Mouse (Mus musculus) macrophage (primary cell): ENCODE data around the gene Cdh20. TPM values are rescaled to one million over a fixed set of nuclear protein-coding genes. Genes with fewer than 3 reads are reported as not detected.
"Not testable (repeated sequence)": the region's sequence is repeated elsewhere in the genome, so short reads cannot be mapped to it uniquely, and the experiment has no call there.

Experiments used
- H3K27ac ChIP-seq: fragments of 350-480 bp; formaldehyde crosslinking; 2 replicates; pipeline ENCODE4 v1.9.0; 2021
- H3K36me3 ChIP-seq: fragments of 350-480 bp; formaldehyde crosslinking; 2 replicates; pipeline ENCODE4 v1.9.0; 2021; ENCODE audit errors: inconsistent target
- H3K4me3 ChIP-seq: fragments of 350-480 bp; formaldehyde crosslinking; 2 replicates; pipeline ENCODE4 v1.9.0; 2021; ENCODE audit errors: inconsistent target
- H3K79me2 ChIP-seq: fragments of 350-480 bp; formaldehyde crosslinking; 2 replicates; pipeline ENCODE4 v1.9.0; 2021; ENCODE audit errors: inconsistent target
- WGBS: methylation state at CpG from one replicate; pipeline ENCODE4 v1.1.7; 2026; ENCODE audit warnings: inconsistent platforms; ENCODE audit not compliant: missing documents; 5-methylcytosine and 5-hydroxymethylcytosine counted together
- polyA plus RNA-seq: library from polyadenylated mRNA; stranded (reverse); fragments of 250-400 nt; gene quantifications from 3 replicates; pipeline ENCODE4 v1.2.4, GENCODE M21; 2018; ENCODE audit warnings: inconsistent platforms

Gene Cdh20
- polyA plus RNA-seq, 1 experiment from 2014 or later, result not detected

DNA sequence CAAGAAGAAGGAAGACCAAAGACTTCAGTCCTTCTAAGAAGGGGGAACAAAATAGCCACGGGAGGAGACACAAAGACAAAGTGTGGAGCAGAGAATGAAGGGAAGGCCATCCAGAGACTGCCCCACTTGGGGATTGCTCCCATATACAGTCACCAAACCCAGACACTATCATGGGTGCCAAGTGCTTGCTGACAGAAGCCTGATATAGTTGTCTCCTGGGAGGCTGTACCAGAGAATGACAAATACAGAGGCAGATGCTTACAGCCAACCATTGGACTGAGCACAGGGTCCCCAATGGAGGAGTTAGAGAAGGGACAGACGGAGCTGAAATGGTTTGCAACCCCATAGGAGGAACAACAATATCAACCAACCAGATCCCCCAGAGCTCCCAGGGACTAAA is 181.3 kb downstream of the Cdh20 start:
- H3K4me3 ChIP-seq, H3K79me2 ChIP-seq, H3K27ac ChIP-seq, H3K36me3 ChIP-seq: not testable (repeated sequence)
- 88% methylated on average over 2 of the region's 2 CpGs for WGBS

DNA sequence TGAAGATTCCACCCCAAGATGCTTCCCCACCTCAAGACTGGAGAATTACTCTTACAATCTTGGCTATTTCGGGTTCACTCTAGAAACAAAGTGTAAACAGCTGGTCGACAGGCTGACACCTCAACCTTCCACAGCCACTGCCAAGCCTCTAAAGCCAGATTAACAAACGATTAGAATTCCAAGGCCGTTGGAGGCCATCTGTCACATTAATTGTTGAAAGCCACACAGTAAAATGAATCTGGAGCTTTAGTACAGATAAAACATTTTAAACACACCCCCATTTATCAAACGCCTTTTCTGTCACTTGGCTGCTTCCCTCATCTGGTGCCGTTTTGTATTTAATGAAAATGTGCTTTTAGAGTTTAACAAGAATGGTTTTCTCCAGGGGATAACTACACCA is 188.7 kb downstream of the Cdh20 start:
- 69% methylated on average over 6 of the region's 6 CpGs for WGBS
- Histone ChIP-seq H3K79me2 (no peaks in the 10 kb centered on the region), H3K4me3 (no peak overlapping the region), H3K27ac (no peak overlapping the region), H3K36me3 (no peaks in the 10 kb centered on the region)

DNA sequence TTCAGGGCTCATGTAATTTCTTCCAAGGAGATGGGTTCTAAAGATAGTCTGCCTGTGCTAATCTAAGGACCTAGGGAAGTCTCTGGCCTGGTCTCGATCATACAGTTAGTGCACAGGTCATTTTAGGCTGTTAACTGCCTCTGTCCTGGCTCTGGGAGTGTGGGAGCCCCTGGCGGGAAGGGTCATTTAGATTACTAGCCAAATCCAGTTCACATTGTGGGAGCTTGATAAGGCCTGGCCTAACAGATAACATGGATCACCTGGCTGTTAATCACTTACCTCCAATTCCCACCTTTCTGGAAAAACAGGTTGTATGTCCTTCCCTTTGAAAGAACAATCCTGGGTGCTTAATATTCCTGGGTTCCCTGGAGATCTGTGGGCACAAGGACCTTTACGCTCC is 193.3 kb downstream of the Cdh20 start:
- 73% methylated on average over 3 of the region's 3 CpGs for WGBS
- H3K36me3 ChIP-seq, result no peaks in the 10 kb centered on the region
- H3K79me2 ChIP-seq, result no peaks in the 10 kb centered on the region
- H3K4me3 ChIP-seq, result no peak overlapping the region
- H3K27ac ChIP-seq, result no peak overlapping the region

- no peaks in the 10 kb centered on the region for H3K36me3 ChIP-seq
- no peak overlapping the region for H3K27ac ChIP-seq
- 81% methylated on average over 4 of the region's 4 CpGs for WGBS
- H3K79me2 ChIP-seq, result no peaks in the 10 kb centered on the region
- H3K4me3 ChIP-seq, result no peak overlapping the region
Observed at GRCm38 (mm10) chr1:104962257-104962656, 193.9 kb downstream of the Cdh20 start.

GRCm38 (mm10) chr1:104979068-104979467 is 210.7 kb downstream of the Cdh20 start:
- H3K27ac ChIP-seq, result no peak overlapping the region
- H3K36me3 ChIP-seq, result no peaks in the 10 kb centered on the region
- H3K4me3 ChIP-seq, result no peak overlapping the region
- no peaks in the 10 kb centered on the region for H3K79me2 ChIP-seq
- 82% methylated on average over 2 of the region's 2 CpGs for WGBS

GRCm38 (mm10) chr1:104980273-104980672 is 211.9 kb downstream of the Cdh20 start:
- Histone ChIP-seq H3K36me3 (no peaks in the 10 kb centered on the region), H3K79me2 (no peaks in the 10 kb centered on the region), H3K4me3 (no peak overlapping the region), H3K27ac (no peak overlapping the region)
- WGBS, result 75% methylated on average over 1 of the region's 1 CpGs

DNA sequence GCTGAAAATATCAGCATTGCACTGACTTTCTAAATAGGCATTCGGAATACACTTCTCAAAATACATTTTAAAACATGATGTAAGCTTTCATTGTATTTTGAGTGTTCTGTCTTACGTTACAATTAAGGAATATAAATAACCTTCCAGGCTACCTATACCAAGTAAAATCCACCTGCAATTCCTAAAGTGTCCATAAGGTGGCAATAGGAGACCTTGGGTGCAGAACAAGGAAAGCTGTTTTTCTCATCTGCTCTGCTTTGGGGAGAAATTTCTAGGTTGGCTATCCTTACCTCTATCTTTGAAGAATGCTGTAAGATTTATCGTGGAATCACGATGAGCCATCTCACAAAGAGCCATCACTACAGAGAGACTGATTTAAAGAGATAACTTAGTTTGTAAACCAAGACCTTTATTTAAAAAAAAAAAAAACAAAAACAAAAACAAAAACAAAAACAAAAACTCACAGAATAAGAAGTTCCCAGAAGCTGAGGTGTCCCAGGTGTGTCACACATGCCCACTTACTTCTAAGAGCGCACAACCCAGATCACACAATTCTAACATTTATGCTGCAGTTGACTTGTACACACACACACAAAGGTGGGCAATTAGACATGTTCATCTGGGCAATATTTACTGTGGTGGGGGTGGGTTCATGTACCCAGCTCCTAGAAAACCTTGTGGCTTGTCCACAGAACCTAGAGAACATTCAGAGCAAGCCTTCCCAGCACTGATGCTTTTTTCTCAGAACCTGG is 218.1 kb downstream of the Cdh20 start:
- Histone ChIP-seq H3K27ac (no peak overlapping the region), H3K36me3 (no peaks in the 10 kb centered on the region), H3K79me2 (no peaks in the 10 kb centered on the region), H3K4me3 (no peak overlapping the region)
- 28% methylated on average over 5 of the region's 5 CpGs for WGBS

- H3K27ac ChIP-seq, result no peak overlapping the region
- no peaks in the 10 kb centered on the region for H3K79me2 ChIP-seq
- WGBS, result 94% methylated on average over 16 of the region's 16 CpGs
- H3K4me3 ChIP-seq, result no peak overlapping the region
- no peaks in the 10 kb centered on the region for H3K36me3 ChIP-seq
Observed at GRCm38 (mm10) chr1:104987526-104987925, 219.2 kb downstream of the Cdh20 start.

DNA sequence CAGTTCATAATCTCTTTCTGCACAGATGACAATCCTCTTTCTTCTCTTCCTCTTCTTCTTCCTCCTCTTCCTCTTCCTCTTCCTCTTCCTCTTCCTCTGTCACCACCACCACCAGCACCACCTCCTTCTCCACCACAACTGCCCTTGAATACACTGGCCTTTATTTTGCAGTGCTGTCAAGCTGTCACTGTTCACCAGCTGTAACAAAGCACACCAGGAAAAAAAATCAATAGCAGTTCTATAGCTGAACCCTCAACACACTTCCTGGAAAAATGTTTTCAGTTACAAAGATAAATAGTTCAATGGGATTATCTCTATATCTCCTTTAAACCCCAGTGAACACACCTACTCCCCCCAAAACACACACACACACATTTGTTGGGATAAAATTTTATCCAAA is 224.1 kb downstream of the Cdh20 start:
- Histone ChIP-seq H3K4me3 (no peak overlapping the region), H3K79me2 (no peaks in the 10 kb centered on the region), H3K36me3 (no peaks in the 10 kb centered on the region), H3K27ac (no peak overlapping the region)

- WGBS, result 17% methylated on average over 50 of the region's 51 CpGs
- Histone ChIP-seq H3K4me3 (no peak overlapping the region), H3K79me2 (no peaks in the 10 kb centered on the region), H3K27ac (no peak overlapping the region), H3K36me3 (no peaks in the 10 kb centered on the region)
Observed at GRCm38 (mm10) chr1:104993905-104994611, 225.7 kb downstream of the Cdh20 start.

DNA sequence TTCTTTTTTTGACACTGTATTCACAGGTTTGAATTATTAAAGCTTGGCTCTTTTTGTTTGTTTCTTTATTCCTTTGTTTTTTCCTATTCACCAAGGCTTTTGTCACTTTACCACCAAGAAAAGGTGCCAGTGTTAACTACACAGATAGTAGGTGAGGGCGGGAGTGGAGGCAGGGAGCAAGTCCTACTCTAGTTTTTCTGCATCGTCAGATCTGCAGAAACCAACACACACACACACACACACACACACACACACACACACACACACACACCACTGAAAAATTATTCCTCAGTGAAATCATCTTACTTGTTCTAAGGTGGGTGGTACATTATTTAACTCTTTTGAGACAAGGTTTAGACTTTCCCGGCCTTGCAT is 226.3 kb downstream of the Cdh20 start:
- no peaks in the 10 kb centered on the region for H3K79me2 ChIP-seq
- no peaks in the 10 kb centered on the region for H3K36me3 ChIP-seq
- H3K4me3 ChIP-seq, result no peak overlapping the region
- no peak overlapping the region for H3K27ac ChIP-seq
- WGBS, result 83% methylated on average over 3 of the region's 3 CpGs

DNA sequence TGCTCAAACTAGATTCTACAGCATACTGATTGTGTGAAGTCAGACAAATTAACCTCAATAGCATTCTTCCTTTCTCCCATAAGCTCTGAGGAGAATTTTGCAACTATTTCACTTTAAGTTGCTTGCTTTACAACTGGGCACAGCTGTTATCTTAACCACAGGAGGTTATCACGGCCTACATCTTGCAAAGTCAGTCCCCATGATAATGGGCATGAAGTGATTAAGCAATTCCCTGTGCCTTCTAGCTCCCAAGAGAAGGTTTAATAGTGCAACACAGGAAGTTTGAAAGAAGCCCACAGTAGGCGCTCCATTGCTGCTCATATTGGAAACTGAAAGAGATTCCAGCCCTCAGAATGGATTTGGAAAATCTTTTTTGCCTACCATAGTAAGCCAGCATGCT is 229.5 kb downstream of the Cdh20 start:
- no peaks in the 10 kb centered on the region for H3K36me3 ChIP-seq
- H3K27ac ChIP-seq, result no peak overlapping the region
- H3K79me2 ChIP-seq, result no peaks in the 10 kb centered on the region
- no peak overlapping the region for H3K4me3 ChIP-seq
- 13% methylated on average over 2 of the region's 2 CpGs for WGBS

DNA sequence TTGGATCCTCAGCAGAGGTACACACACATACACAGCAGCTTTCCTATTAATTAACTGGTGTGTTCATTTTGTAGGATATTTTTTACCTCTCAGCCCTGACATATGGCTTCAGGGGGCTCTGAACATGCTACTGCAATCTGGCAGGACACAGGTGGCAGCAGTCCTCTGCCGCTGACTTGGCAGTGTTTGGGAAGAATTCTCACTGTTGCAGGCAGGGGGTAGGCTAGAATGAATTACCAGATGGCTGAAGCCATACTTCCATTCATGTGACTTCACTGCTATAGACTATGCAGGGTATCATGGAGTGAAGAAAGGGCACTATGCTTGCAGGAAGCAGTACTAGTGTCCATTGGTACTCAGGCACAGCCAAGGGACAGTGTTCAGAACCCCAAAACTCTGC is 233.8 kb downstream of the Cdh20 start:
- Histone ChIP-seq H3K27ac (no peak overlapping the region), H3K79me2 (no peaks in the 10 kb centered on the region), H3K36me3 (no peaks in the 10 kb centered on the region), H3K4me3 (no peak overlapping the region)
- 100% methylated on average over 1 of the region's 1 CpGs for WGBS

DNA sequence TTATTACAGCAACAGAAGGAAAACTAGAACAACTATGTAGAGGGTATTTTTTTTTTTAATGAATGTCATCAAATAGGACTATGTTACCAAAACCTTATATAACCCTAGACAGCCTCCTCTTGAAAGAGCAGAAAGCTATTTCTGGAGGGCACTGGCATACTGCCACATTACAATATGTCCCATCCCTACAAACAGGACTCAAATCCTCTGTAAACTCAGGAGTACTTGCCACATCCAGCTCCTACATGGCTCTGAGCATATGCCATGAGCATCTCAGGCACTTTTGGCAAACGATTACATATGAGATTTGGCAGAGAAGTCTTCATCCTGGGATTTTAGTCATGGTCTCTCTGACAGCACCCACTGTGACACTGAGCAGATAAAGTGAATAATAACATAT is 235.5 kb downstream of the Cdh20 start:
- WGBS, result 89% methylated on average over 1 of the region's 1 CpGs
- Histone ChIP-seq H3K4me3 (no peak overlapping the region), H3K27ac (no peak overlapping the region), H3K79me2 (no peaks in the 10 kb centered on the region), H3K36me3 (no peaks in the 10 kb centered on the region)

GRCm38 (mm10) chr1:105012616-105013015 is 244.3 kb downstream of the Cdh20 start:
- H3K27ac ChIP-seq, result no peak overlapping the region
- H3K79me2 ChIP-seq, result no peaks in the 10 kb centered on the region
- no peaks in the 10 kb centered on the region for H3K36me3 ChIP-seq
- 39% methylated on average over 2 of the region's 2 CpGs for WGBS
- H3K4me3 ChIP-seq, result no peak overlapping the region
